Mouse (Mus musculus): ENCODE measurements around the gene Cep128. TPM values are rescaled to one million over a fixed set of nuclear protein-coding genes. Genes with fewer than 3 reads are reported as not detected.

Gene Cep128
- polyA plus RNA-seq (2015; fragmentation: Nextera tagmentation; extraction: Ambion mirVana): 9.2 and 11.1 TPM in 2 replicates

DNA sequence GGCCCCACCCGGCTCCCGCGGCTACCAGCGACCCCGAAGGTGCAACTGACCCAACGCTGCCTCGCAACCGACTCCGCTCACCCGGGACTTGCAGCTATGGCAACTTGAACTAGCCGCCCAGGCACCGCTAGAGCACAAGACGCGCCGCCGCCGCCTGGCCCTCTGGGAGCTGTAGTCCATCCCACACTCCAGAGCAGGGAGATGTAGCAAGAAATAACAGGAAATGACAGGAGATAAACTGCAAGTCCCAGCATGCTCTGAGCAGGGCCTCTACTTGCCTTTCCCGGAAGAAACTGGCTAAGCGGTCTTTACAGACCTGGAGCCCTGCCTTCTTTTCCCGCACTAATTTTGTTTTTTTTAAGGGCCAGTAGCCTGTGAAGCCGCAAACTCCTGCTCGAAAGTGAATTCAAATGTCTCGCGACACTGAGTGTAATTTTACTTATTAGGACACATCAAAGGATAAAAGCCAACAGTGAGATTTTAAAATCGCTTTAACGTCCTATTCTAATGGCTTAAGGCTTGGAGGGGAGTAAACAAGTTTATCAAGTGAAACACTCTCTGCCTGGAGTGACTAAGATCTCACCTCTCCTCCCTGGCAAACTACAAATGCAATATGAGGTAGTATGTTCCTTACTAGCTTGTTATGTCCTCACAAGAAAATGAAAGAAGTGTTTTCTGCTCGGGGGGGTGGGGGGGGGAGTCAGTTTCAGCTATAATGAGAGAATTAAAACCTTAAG, at the start of gene Cep128, which contains the start of gene Tshr:
Gene Cep128, minus strand, starts transcription at position 129 of the 737 bp plus-strand sequence.
Gene Tshr, plus strand, starts transcription at position 283 of the 737 bp plus-strand sequence.
- Histone ChIP-seq H3K27me3 (no peaks in the 10 kb centered on the region), H3K9ac (peak within 1 kb of the TSS; percentile 39), H3K36me3 (no peaks in the 10 kb centered on the region), H3K4me1 (peaks cover 5% of the 10 kb centered on the region), H3K27ac (replicated peaks) (no peak within 1 kb of the TSS), H3K4me3 (replicated peaks) (peak within 1 kb of the TSS; percentile 67), H3K4me2 (replicated peaks) (peak within 1 kb of the TSS; percentile 96), H3K9me3 (replicated peaks) (no peaks in the 10 kb centered on the region)
- 2% methylated on average over 27 of the region's 27 CpGs for WGBS
- peak; percentile 100 for ATAC-seq (ENCODE audit: insufficient number of reproducible peaks, low FRiP score, low TSS enrichment, low read depth)

DNA sequence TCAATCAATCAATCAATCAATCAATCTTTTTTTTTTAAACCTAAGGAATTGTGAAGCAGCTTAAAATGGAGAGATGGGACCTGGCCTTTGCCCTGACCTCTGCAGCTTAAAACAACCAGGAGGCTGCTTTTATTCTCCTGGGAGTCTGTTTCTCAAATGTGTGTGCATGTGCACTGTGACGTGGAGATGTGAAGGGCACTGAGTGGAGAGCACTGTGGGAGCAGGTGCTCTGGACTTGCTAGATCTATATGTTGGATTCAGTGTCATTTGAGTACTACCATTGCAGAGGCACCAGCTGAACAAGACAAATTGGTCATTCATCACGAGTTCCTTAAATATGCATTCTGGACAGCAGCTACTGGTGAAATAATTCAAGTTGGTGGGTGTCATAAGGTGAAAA, 42.9 kb upstream of the Cep128 start:
- Histone ChIP-seq H3K4me3 (replicated peaks) (no peak overlapping the region), H3K27ac (replicated peaks) (no peak overlapping the region), H3K9ac (no peak overlapping the region), H3K4me1 (no peaks in the 10 kb centered on the region), H3K27me3 (no peaks in the 10 kb centered on the region), H3K9me3 (replicated peaks) (no peaks in the 10 kb centered on the region), H3K36me3 (no peaks in the 10 kb centered on the region), H3K4me2 (replicated peaks) (no peak overlapping the region)
- WGBS: 61% methylated on average over 2 of the region's 2 CpGs
- ATAC-seq (ENCODE audit: insufficient number of reproducible peaks, low FRiP score, low TSS enrichment, low read depth): no peak

DNA sequence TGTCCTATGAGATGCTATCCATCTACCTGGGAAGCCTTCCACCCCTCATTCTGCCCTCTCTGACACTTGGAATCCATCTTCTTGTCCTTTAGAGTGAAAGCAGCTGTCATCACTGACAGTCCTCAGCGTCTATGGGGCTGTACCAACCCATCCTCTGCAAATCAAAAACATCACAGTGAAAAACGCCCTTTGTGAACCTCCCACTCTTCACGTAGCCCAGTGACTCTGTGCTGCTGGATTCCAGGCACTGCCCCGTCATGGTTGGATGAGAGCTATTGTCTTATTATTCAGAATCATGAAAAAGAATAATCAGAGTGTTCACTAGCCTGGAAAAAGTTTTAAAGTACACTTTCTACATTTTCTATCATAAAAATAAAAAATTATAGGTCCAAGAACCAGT, 42.3 kb upstream of the Cep128 start:
- Histone ChIP-seq H3K4me3 (replicated peaks) (no peak overlapping the region), H3K9ac (no peak overlapping the region), H3K9me3 (replicated peaks) (no peaks in the 10 kb centered on the region), H3K36me3 (no peaks in the 10 kb centered on the region), H3K4me1 (no peaks in the 10 kb centered on the region), H3K4me2 (replicated peaks) (no peak overlapping the region), H3K27ac (replicated peaks) (no peak overlapping the region), H3K27me3 (no peaks in the 10 kb centered on the region)
- ATAC-seq (ENCODE audit: insufficient number of reproducible peaks, low FRiP score, low TSS enrichment, low read depth): no peak
- 28% methylated on average over 4 of the region's 4 CpGs for WGBS

DNA sequence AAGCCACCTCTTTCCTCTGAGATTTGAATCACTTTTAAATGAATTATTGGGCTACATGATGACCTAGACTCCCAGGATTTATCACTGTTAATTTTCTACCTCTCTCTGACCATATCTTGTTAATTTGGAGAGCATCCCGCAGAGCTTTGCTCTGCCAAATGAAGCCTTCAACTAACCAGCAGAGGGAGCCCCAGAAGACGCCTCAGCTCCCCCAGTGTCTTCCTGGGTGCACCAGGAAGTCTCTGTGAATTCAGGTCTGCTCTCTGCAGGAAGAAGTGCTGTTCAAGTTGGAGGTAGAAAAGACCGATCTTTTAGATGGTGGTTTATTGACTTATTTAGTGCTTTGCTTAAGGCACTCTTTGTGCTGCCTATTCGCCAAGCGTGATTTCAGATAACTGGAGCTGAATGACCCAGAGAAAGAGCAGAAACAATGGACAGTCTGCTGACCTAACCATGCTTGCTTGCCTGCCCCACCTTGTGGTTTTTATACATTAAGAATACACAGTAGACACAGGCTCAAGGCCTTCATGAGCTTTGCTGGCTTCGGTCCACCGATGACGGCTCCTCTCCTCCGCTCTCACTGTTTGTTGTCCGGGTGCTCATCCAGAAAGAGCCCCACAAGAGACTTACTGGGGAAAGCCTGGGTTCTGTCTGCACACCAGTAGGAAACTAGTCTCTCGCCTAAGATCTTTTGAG, 39.1 kb upstream of the Cep128 start:
- Histone ChIP-seq H3K4me1 (no peaks in the 10 kb centered on the region), H3K27me3 (no peaks in the 10 kb centered on the region), H3K4me2 (replicated peaks) (no peak overlapping the region), H3K9ac (no peak overlapping the region), H3K9me3 (replicated peaks) (no peaks in the 10 kb centered on the region), H3K4me3 (replicated peaks) (no peak overlapping the region), H3K36me3 (no peaks in the 10 kb centered on the region), H3K27ac (replicated peaks) (no peak overlapping the region)
- ATAC-seq (ENCODE audit: insufficient number of reproducible peaks, low FRiP score, low TSS enrichment, low read depth): no peak
- 75% methylated on average over 11 of the region's 11 CpGs for WGBS

DNA sequence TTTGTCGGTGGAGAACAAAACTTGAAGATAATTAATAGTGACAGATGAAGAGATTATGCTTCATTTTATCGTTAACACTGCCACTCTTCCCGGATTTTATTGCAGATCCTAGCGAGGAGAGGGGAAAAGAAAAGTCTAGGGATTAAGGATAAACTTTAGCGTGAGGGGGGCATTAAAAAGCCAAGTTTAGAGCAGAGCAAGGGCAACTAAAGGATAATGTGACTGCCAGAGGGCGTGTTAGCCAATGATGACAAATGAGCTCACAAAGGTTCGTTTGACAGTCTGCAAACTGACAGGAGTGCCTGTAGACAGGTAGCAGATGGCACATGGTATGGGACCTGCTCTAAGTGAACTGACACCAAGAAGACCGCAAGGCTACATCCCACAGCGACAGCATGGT, 37.1 kb upstream of the Cep128 start:
- no peak overlapping the region for H3K27ac ChIP-seq (replicated peaks)
- H3K4me1 ChIP-seq: no peaks in the 10 kb centered on the region
- H3K9ac ChIP-seq: no peak overlapping the region
- no peaks in the 10 kb centered on the region for H3K27me3 ChIP-seq
- ATAC-seq (ENCODE audit: insufficient number of reproducible peaks, low FRiP score, low TSS enrichment, low read depth): no peak
- H3K36me3 ChIP-seq: no peaks in the 10 kb centered on the region
- H3K9me3 ChIP-seq (replicated peaks): no peaks in the 10 kb centered on the region
- no peak overlapping the region for H3K4me2 ChIP-seq (replicated peaks)
- no peak overlapping the region for H3K4me3 ChIP-seq (replicated peaks)
- WGBS: 34% methylated on average over 9 of the region's 9 CpGs

DNA sequence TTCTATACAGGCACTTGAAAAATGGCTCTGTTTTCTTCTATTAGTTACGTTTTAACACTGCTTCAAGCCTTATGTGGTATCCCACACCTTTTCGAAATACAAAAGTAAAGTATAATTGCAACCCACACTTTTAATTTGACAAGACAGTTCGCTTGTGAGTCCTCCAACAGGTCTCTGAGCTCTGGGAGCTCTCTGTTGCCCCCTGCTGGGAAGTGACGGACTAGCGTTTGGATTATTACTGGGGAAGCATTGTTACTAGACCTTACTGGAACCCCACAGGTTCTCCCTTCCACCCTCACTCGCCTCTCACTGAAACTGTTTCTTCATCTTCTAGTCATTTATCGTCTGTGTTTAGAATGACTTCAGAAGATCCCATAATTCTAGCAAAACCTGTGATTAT, 34.6 kb upstream of the Cep128 start:
- WGBS: 46% methylated on average over 7 of the region's 7 CpGs
- no peak overlapping the region for H3K27ac ChIP-seq (replicated peaks)
- H3K4me2 ChIP-seq (replicated peaks): no peak overlapping the region
- no peak for ATAC-seq (ENCODE audit: insufficient number of reproducible peaks, low FRiP score, low TSS enrichment, low read depth)
- H3K9ac ChIP-seq: no peak overlapping the region
- no peaks in the 10 kb centered on the region for H3K4me1 ChIP-seq
- no peak overlapping the region for H3K4me3 ChIP-seq (replicated peaks)
- no peaks in the 10 kb centered on the region for H3K27me3 ChIP-seq
- no peaks in the 10 kb centered on the region for H3K36me3 ChIP-seq
- no peaks in the 10 kb centered on the region for H3K9me3 ChIP-seq (replicated peaks)

DNA sequence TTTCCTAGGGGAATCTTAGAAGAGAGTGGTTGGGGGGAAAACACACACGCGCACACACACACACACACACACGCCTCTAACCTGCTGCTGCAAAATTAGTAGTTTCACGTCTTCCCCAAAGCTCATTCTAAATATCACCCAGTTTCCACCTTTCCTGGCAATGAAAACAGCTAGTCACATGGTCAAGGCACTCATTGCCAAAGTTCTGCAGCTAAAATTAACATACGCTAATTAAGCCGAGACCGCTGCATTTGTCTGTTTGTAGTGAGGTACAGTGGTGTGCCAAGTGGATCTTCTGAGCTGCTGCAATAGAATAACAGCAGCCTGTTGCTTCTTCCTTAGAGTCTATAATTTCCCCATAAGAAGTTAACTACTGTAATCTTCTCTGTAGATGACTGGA, 32.6 kb upstream of the Cep128 start:
- WGBS: 91% methylated on average over 7 of the region's 7 CpGs
- ATAC-seq (ENCODE audit: insufficient number of reproducible peaks, low FRiP score, low TSS enrichment, low read depth): no peak
- H3K36me3 ChIP-seq: no peaks in the 10 kb centered on the region
- no peak overlapping the region for H3K4me3 ChIP-seq (replicated peaks)
- H3K4me1 ChIP-seq: no peaks in the 10 kb centered on the region
- H3K27me3 ChIP-seq: peaks cover 3% of the 10 kb centered on the region; the same call in 1 of the 2 replicates
- H3K9me3 ChIP-seq (replicated peaks): no peaks in the 10 kb centered on the region
- no peak overlapping the region for H3K27ac ChIP-seq (replicated peaks)
- H3K9ac ChIP-seq: no peak overlapping the region
- no peak overlapping the region for H3K4me2 ChIP-seq (replicated peaks)

DNA sequence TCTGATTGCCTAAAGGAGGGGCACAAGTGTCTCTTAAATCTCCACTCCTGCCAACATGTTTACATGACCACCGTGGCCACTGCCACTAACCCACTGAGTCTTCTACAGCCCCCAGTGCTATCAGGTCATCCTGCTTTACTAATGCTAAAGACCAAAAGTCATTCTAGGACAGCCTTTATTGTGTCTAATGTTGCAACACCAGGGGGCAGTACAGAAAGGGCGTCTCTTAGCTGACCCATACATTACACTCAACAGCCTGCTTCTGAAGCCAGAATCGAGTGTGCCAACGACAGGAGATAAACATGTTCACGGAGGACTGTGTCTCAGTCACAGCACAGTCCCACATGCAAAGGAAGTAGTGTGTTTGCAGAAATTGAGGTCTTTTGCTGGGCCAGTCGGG, 30.9 kb upstream of the Cep128 start:
- no peaks in the 10 kb centered on the region for H3K4me1 ChIP-seq
- H3K4me3 ChIP-seq (replicated peaks): no peak overlapping the region
- H3K9ac ChIP-seq: no peak overlapping the region
- 85% methylated on average over 6 of the region's 6 CpGs for WGBS
- ATAC-seq (ENCODE audit: insufficient number of reproducible peaks, low FRiP score, low TSS enrichment, low read depth): no peak
- no peaks in the 10 kb centered on the region for H3K9me3 ChIP-seq (replicated peaks)
- H3K4me2 ChIP-seq (replicated peaks): no peak overlapping the region
- H3K27me3 ChIP-seq: peaks cover 3% of the 10 kb centered on the region; the same call in 1 of the 2 replicates
- no peak overlapping the region for H3K27ac ChIP-seq (replicated peaks)
- no peaks in the 10 kb centered on the region for H3K36me3 ChIP-seq

DNA sequence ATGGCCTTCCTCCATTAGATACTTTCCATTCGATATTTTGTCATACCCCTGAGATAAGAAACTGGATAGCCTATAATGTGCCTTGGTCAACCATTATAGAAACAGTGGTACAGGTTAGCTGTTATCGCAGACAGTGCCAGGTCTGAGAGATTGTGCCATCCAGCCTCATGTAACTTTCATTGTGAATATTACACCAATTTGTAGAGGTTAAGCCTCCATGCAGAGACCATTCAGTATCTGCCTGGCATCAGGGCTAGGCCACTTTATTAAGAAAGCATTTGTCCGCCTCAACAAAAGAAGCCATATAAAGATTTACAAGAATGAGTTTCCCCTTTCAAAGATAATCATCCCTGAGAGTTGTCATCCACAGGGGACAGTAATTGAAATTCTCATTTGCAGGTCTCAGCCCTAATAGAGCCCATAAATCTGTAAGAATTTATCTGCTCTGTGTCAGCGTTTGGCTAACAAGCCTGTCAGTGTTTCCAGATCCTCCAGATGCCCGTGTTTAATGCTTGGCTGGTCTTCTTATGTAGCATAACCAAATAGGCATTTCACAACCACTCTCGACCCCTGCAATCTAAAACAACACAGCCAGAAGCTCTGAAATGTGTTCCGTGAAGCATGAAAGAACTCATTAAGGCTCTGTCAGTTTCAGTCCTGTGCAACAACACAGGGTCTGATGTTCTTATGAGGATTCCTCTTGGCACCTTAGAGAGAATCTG, 28.4 kb upstream of the Cep128 start:
- no peak for ATAC-seq (ENCODE audit: insufficient number of reproducible peaks, low FRiP score, low TSS enrichment, low read depth)
- H3K36me3 ChIP-seq: no peaks in the 10 kb centered on the region
- no peaks in the 10 kb centered on the region for H3K9me3 ChIP-seq (replicated peaks)
- H3K27me3 ChIP-seq: peaks cover 3% of the 10 kb centered on the region; the same call in 1 of the 2 replicates
- H3K27ac ChIP-seq (replicated peaks): no peak overlapping the region
- H3K4me3 ChIP-seq (replicated peaks): no peak overlapping the region
- H3K9ac ChIP-seq: no peak overlapping the region
- 44% methylated on average over 7 of the region's 7 CpGs for WGBS
- H3K4me2 ChIP-seq (replicated peaks): no peak overlapping the region
- H3K4me1 ChIP-seq: no peaks in the 10 kb centered on the region

DNA sequence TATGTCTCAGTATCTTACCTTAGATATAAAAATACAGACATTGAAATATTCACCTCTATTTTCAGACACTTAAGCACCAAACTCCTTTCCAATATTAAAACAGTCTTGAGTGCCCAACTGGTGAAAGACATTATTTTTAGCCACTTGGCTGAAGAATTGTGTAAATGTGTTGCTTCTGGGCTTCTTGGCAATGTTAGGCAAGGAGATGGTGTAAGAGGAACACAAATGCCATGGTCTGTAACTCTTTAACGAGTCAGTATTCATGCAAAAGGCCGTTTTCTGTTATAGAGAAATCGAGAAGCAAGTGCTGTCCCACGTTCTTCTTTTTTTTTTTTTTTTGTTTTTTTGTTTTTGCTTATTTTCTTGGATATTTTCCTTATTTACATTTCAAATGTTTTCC, 26.1 kb upstream of the Cep128 start:
- WGBS: 79% methylated on average over 4 of the region's 4 CpGs
- Histone ChIP-seq H3K9ac (no peak overlapping the region), H3K27me3 (peaks cover 3% of the 10 kb centered on the region; the same call in 1 of the 2 replicates), H3K4me1 (no peaks in the 10 kb centered on the region), H3K4me2 (replicated peaks) (no peak overlapping the region), H3K4me3 (replicated peaks) (no peak overlapping the region), H3K9me3 (replicated peaks) (no peaks in the 10 kb centered on the region), H3K27ac (replicated peaks) (no peak overlapping the region), H3K36me3 (no peaks in the 10 kb centered on the region)
- no peak for ATAC-seq (ENCODE audit: insufficient number of reproducible peaks, low FRiP score, low TSS enrichment, low read depth)

DNA sequence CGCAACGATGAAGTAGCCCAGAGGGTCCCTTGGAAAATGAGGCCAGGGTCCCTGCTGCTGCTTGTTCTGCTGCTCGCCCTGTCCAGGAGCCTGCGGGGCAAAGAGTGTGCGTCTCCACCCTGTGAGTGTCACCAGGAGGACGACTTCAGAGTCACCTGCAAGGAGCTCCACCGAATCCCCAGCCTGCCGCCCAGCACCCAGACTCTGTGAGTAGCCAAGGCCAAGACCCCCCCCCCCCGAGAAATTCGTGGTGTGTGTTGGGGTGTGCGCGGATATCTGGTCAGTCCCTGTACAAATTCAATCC, 16.8 kb upstream of the Cep128 start:
- Histone ChIP-seq H3K27me3 (peaks cover 23% of the 10 kb centered on the region), H3K4me3 (replicated peaks) (peak overlapping the region; percentile 50), H3K4me2 (replicated peaks) (peak overlapping the region; percentile 88), H3K9ac (peak overlapping the region; percentile 26; the same call in 1 of the 2 replicates), H3K36me3 (no peaks in the 10 kb centered on the region), H3K9me3 (replicated peaks) (no peaks in the 10 kb centered on the region), H3K27ac (replicated peaks) (no peak overlapping the region), H3K4me1 (peaks cover 8% of the 10 kb centered on the region; the same call in 1 of the 2 replicates)
- WGBS: 8% methylated on average over 12 of the region's 12 CpGs
- 0 out of 2 replicates have a peak, but pooled peaks have one; percentile 41 for ATAC-seq (ENCODE audit: insufficient number of reproducible peaks, low FRiP score, low TSS enrichment, low read depth)

Measured in embryonic facial prominence, embryonic 15.5 days (tissue).